ENCODE assay signal across 17 mouse cellular contexts in the genomic region with DNA sequence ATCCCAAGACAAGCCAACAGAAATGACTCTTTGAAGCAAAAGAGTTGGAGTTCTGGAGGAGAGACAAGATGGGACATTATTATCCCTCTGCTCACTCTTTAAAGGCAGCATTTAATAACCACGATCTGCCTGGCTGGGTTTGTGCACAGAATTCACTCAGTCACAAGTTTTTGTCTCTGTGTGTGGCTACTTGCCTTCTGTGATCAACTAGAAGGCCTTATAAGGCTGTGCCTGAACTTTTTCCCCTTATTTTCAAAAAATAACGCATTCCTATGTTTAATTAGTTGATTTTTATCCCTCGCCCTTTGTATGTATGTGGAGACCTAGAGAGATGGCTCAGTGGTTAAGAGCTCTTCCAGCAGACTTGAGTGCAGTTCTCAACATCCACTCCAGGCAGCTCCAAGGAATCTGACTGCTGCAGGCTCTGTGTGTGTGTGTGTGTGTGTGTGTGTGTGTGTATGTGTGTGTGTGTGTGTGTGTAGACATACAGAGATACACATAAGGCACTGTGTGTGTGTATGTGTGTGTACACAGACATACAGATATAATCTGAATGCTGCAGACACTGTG. TPM values are rescaled to one million over a fixed set of nuclear protein-coding genes. Genes with fewer than 3 reads are reported as not detected.
DNase-seq lines count a peak whose midpoint lies in the region; ATAC-seq and TF ChIP-seq lines count a peak whose summit lies in the region.
"Had no signal": no experiment of that assay in that cellular context is flagged by ENCODE, and none has a peak within 500 bp of the region (broad histone marks: within the 10 kb centered on the region; RNA-seq: fewer than 3 reads in every experiment).

No protein-coding gene starts in this region.

- TF ChIP-seq POLR2A in lung, adult 2 months (IDR thresholded peaks at IDR 0.05; ENCODE audit: borderline replicate concordance, extremely low read depth, low read depth, low read length) = no peak

- peak overlapping the region; percentile 18; the same call in 1 of the 2 replicates for H3K27ac ChIP-seq in forebrain, embryonic 14.5 days (ENCODE audit: low read depth, low read length)
- no peak overlapping the region for H3K27ac ChIP-seq in forebrain, postnatal 0 days (ENCODE audit: low read depth, low read length)
- H3K27ac ChIP-seq in hindbrain, embryonic 13.5 days = peak overlapping the region; percentile 48
- H3K27ac ChIP-seq in hindbrain, embryonic 11.5 days (ENCODE audit: low read depth, low read length) = no peak overlapping the region
- no peak overlapping the region for H3K27ac ChIP-seq in lung, postnatal 0 days (ENCODE audit: low read length)
- H3K27ac ChIP-seq in stomach, embryonic 15.5 days = peak overlapping the region; percentile 41; the same call in 1 of the 2 replicates
- H3K27ac ChIP-seq in liver, postnatal 0 days (ENCODE audit: low read depth) = no peak overlapping the region
- H3K27ac ChIP-seq: liver, embryonic 13.5 days; midbrain, embryonic 10.5 days had no signal

- H3K4me3 ChIP-seq in forebrain, embryonic 14.5 days (ENCODE audit: low read depth, low read length) = no peak overlapping the region
- no peak overlapping the region for H3K4me3 ChIP-seq in forebrain, postnatal 0 days (ENCODE audit: low read depth, low read length)
- no peak overlapping the region for H3K4me3 ChIP-seq in hindbrain, embryonic 13.5 days
- H3K4me3 ChIP-seq in hindbrain, embryonic 11.5 days (ENCODE audit: low read depth, low read length) = no peak overlapping the region
- H3K4me3 ChIP-seq in lung, postnatal 0 days (ENCODE audit: low read depth, low read length) = no peak overlapping the region
- no peak overlapping the region for H3K4me3 ChIP-seq in lung, adult 2 months (replicated peaks; ENCODE audit: extremely low read depth, low read depth, low read length)
- H3K4me3 ChIP-seq in stomach, embryonic 15.5 days (replicated peaks) = no peak overlapping the region
- H3K4me3 ChIP-seq in liver, postnatal 0 days (ENCODE audit: low read depth, low read length) = no peak overlapping the region
- H3K4me3 ChIP-seq: liver, embryonic 13.5 days; midbrain, embryonic 10.5 days; myocyte had no signal

- no peak for TF ChIP-seq EP300 in lung, postnatal 0 days (IDR thresholded peaks at IDR 0.05)
- no peak for TF ChIP-seq EP300 in liver, postnatal 0 days (IDR thresholded peaks at IDR 0.05; ENCODE audit: low read depth)

- no peaks in the 10 kb centered on the region for H3K36me3 ChIP-seq in forebrain, embryonic 14.5 days (ENCODE audit: control insufficient read depth, insufficient read depth, low read length)
- H3K36me3 ChIP-seq in forebrain, postnatal 0 days (ENCODE audit: insufficient read depth) = no peaks in the 10 kb centered on the region
- H3K36me3 ChIP-seq in hindbrain, embryonic 13.5 days = no peaks in the 10 kb centered on the region
- H3K36me3 ChIP-seq in hindbrain, embryonic 11.5 days (ENCODE audit: control insufficient read depth, insufficient read depth, low read length) = no peaks in the 10 kb centered on the region
- H3K36me3 ChIP-seq in lung, postnatal 0 days (ENCODE audit: insufficient read depth, low read length) = no peaks in the 10 kb centered on the region
- no peaks in the 10 kb centered on the region for H3K36me3 ChIP-seq in stomach, embryonic 15.5 days
- no peaks in the 10 kb centered on the region for H3K36me3 ChIP-seq in liver, postnatal 0 days (replicated peaks; ENCODE audit: insufficient read depth, low read length)
- H3K36me3 ChIP-seq: liver, embryonic 13.5 days; midbrain, embryonic 10.5 days had no signal

- no peak overlapping the region for H3K9ac ChIP-seq in forebrain, embryonic 14.5 days (ENCODE audit: low read length)
- no peak overlapping the region for H3K9ac ChIP-seq in forebrain, postnatal 0 days
- no peak overlapping the region for H3K9ac ChIP-seq in hindbrain, embryonic 13.5 days
- no peak overlapping the region for H3K9ac ChIP-seq in hindbrain, embryonic 11.5 days (ENCODE audit: low read depth, low read length)
- H3K9ac ChIP-seq in lung, postnatal 0 days (replicated peaks; ENCODE audit: low read depth) = no peak overlapping the region
- H3K9ac ChIP-seq in stomach, embryonic 15.5 days = no peak overlapping the region
- H3K9ac ChIP-seq in liver, postnatal 0 days (replicated peaks) = no peak overlapping the region
- H3K9ac ChIP-seq: liver, embryonic 13.5 days had no signal

- no peaks in the 10 kb centered on the region for H3K9me3 ChIP-seq in forebrain, embryonic 14.5 days (replicated peaks; ENCODE audit: control insufficient read depth, low read length)
- H3K9me3 ChIP-seq in forebrain, postnatal 0 days (ENCODE audit: low read length) = no peaks in the 10 kb centered on the region
- no peaks in the 10 kb centered on the region for H3K9me3 ChIP-seq in hindbrain, embryonic 13.5 days
- no peaks in the 10 kb centered on the region for H3K9me3 ChIP-seq in hindbrain, embryonic 11.5 days (ENCODE audit: control insufficient read depth, low read length)
- H3K9me3 ChIP-seq in lung, postnatal 0 days (ENCODE audit: low read length) = no peaks in the 10 kb centered on the region
- no peaks in the 10 kb centered on the region for H3K9me3 ChIP-seq in stomach, embryonic 15.5 days
- no peaks in the 10 kb centered on the region for H3K9me3 ChIP-seq in liver, postnatal 0 days (ENCODE audit: low read length)
- H3K9me3 ChIP-seq: liver, embryonic 13.5 days; midbrain, embryonic 10.5 days had no signal

- ATAC-seq in forebrain, embryonic 14.5 days = no peak
- ATAC-seq in forebrain, postnatal 0 days = no peak
- no peak for ATAC-seq in hindbrain, embryonic 13.5 days (ENCODE audit: low FRiP score)
- no peak for ATAC-seq in hindbrain, embryonic 11.5 days (ENCODE audit: low FRiP score)
- peak; percentile 63 for ATAC-seq in lung, postnatal 0 days
- no peak for ATAC-seq in stomach, embryonic 15.5 days (ENCODE audit: insufficient read depth, low FRiP score, low read depth)
- no peak for ATAC-seq in liver, postnatal 0 days

- no peak for DNase-seq in forebrain, embryonic 14.5 days (ENCODE audit: low spot score)
- DNase-seq in forebrain, postnatal 0 days = no peak
- DNase-seq in hindbrain, embryonic 11.5 days (ENCODE audit: low spot score) = no peak
- DNase-seq in lung, postnatal 0 days (ENCODE audit: low spot score) = peak; percentile 73
- DNase-seq in lung, adult 2 months = no peak
- DNase-seq in liver, postnatal 0 days = no peak
- DNase-seq: embryo, embryonic 11 days; liver, embryonic 13.5 days; thymus, postnatal 36 days had no signal

- no peak overlapping the region for H3K4me2 ChIP-seq in forebrain, embryonic 14.5 days (ENCODE audit: low read length)
- no peak overlapping the region for H3K4me2 ChIP-seq in forebrain, postnatal 0 days (ENCODE audit: low read depth)
- H3K4me2 ChIP-seq in hindbrain, embryonic 13.5 days = no peak overlapping the region
- no peak overlapping the region for H3K4me2 ChIP-seq in hindbrain, embryonic 11.5 days (replicated peaks; ENCODE audit: low read depth, low read length)
- H3K4me2 ChIP-seq in lung, postnatal 0 days (replicated peaks; ENCODE audit: low read depth, low read length) = no peak overlapping the region
- no peak overlapping the region for H3K4me2 ChIP-seq in stomach, embryonic 15.5 days
- no peak overlapping the region for H3K4me2 ChIP-seq in liver, postnatal 0 days (ENCODE audit: low read depth, low read length)
- H3K4me2 ChIP-seq: liver, embryonic 13.5 days had no signal

- WGBS in forebrain, embryonic 14.5 days = 67% methylated on average over 3 of the region's 3 CpGs
- WGBS in forebrain, postnatal 0 days = 52% methylated on average over 3 of the region's 3 CpGs
- 76% methylated on average over 3 of the region's 3 CpGs for WGBS in hindbrain, embryonic 13.5 days
- 86% methylated on average over 3 of the region's 3 CpGs for WGBS in hindbrain, embryonic 11.5 days
- WGBS in lung, postnatal 0 days = 33% methylated on average over 3 of the region's 3 CpGs
- WGBS in lung, adult 2 months = 42% methylated on average over 3 of the region's 3 CpGs
- WGBS in stomach, embryonic 15.5 days = 63% methylated on average over 3 of the region's 3 CpGs
- 82% methylated on average over 3 of the region's 3 CpGs for WGBS in liver, postnatal 0 days (ENCODE audit: insufficient replicate concordance)

- H3K4me1 ChIP-seq in forebrain, embryonic 14.5 days (ENCODE audit: control insufficient read depth, insufficient read depth, low read length) = peaks cover 7% of the 10 kb centered on the region; the same call in 1 of the 2 replicates
- 0 out of 2 replicates have a peak, but pooled peaks cover 5% of the 10 kb centered on the region for H3K4me1 ChIP-seq in forebrain, postnatal 0 days (ENCODE audit: insufficient read depth)
- peaks cover 30% of the 10 kb centered on the region for H3K4me1 ChIP-seq in hindbrain, embryonic 13.5 days (replicated peaks)
- no peaks in the 10 kb centered on the region for H3K4me1 ChIP-seq in hindbrain, embryonic 11.5 days (replicated peaks; ENCODE audit: control insufficient read depth, insufficient read depth, low read length)
- H3K4me1 ChIP-seq in lung, postnatal 0 days (ENCODE audit: insufficient read depth, low read depth, low read length) = peaks cover 21% of the 10 kb centered on the region; the same call in 1 of the 2 replicates
- H3K4me1 ChIP-seq in lung, adult 2 months (ENCODE audit: control insufficient read depth, insufficient read depth, low read length) = peaks cover 17% of the 10 kb centered on the region
- H3K4me1 ChIP-seq in stomach, embryonic 15.5 days = peaks cover 18% of the 10 kb centered on the region
- H3K4me1 ChIP-seq in liver, postnatal 0 days (ENCODE audit: insufficient read depth) = peaks cover 15% of the 10 kb centered on the region

- TF ChIP-seq CTCF in forebrain, postnatal 0 days (IDR thresholded peaks at IDR 0.05; ENCODE audit: low read depth) = no peak
- TF ChIP-seq CTCF in lung, postnatal 0 days (IDR thresholded peaks at IDR 0.05) = peak; percentile 18; the same call in 1 of the 2 replicates
- TF ChIP-seq CTCF in lung, adult 2 months (IDR thresholded peaks at IDR 0.05; ENCODE audit: insufficient read depth, low read length) = no peak
- TF ChIP-seq CTCF in liver, postnatal 0 days (IDR thresholded peaks at IDR 0.05; ENCODE audit: low read depth) = no peak

- H3K27me3 ChIP-seq in forebrain, embryonic 14.5 days (replicated peaks; ENCODE audit: control insufficient read depth, insufficient read depth, low read length) = no peaks in the 10 kb centered on the region
- H3K27me3 ChIP-seq in forebrain, postnatal 0 days (ENCODE audit: insufficient read depth, low read length) = no peaks in the 10 kb centered on the region
- no peaks in the 10 kb centered on the region for H3K27me3 ChIP-seq in hindbrain, embryonic 13.5 days
- no peaks in the 10 kb centered on the region for H3K27me3 ChIP-seq in hindbrain, embryonic 11.5 days (ENCODE audit: control insufficient read depth, insufficient read depth, low read length)
- no peaks in the 10 kb centered on the region for H3K27me3 ChIP-seq in lung, postnatal 0 days (replicated peaks; ENCODE audit: insufficient read depth, low read length)
- H3K27me3 ChIP-seq in stomach, embryonic 15.5 days (replicated peaks) = no peaks in the 10 kb centered on the region
- H3K27me3 ChIP-seq in liver, postnatal 0 days (ENCODE audit: insufficient read depth, low read length) = no peaks in the 10 kb centered on the region
- H3K27me3 ChIP-seq: liver, embryonic 13.5 days had no signal

RNA-seq across cellular contexts. Expression of gene Mlxip, which starts 37.8 kb away (rescaled TPM):
- 11.5 and 15.2 TPM in 2 replicates for polyA plus RNA-seq in forebrain, embryonic 14.5 days (2014; fragmentation: Nextera tagmentation; extraction: Ambion mirVana)
- 14.2 and 17.4 TPM in 2 replicates for total RNA-seq in forebrain, postnatal 0 days (2014; rRNA removed)
- 8.4 and 13.3 TPM in 2 replicates for polyA plus RNA-seq in forebrain, postnatal 0 days (2015; fragmentation: Nextera tagmentation; extraction: Ambion mirVana)
- polyA plus RNA-seq in hindbrain, embryonic 13.5 days (2015; fragmentation: Nextera tagmentation; extraction: Ambion mirVana) = 18.4 and 19.5 TPM in 2 replicates
- polyA plus RNA-seq in hindbrain, embryonic 11.5 days (2014; fragmentation: Nextera tagmentation; extraction: Ambion mirVana) = 16.8 and 18.2 TPM in 2 replicates
- polyA plus RNA-seq in lung, postnatal 0 days (2015; fragmentation: Nextera tagmentation; extraction: Ambion mirVana) = 11.2 and 11.5 TPM in 2 replicates
- polyA plus RNA-seq in lung, adult 2 months (2012; rRNA removed) = 61.2 and 75.4 TPM in 2 replicates
- polyA plus RNA-seq in stomach, embryonic 15.5 days (2015; fragmentation: Nextera tagmentation; extraction: Ambion mirVana) = 19.1 and 24.4 TPM in 2 replicates
- polyA plus RNA-seq in liver, postnatal 0 days (2015; fragmentation: Nextera tagmentation; extraction: Ambion mirVana) = 3.5 and 4.5 TPM in 2 replicates

RNA-seq across cellular contexts. Expression of gene Lrrc43, which starts 56.7 kb away (rescaled TPM):
- 0.31 and 0.48 TPM in 2 replicates for polyA plus RNA-seq in forebrain, embryonic 14.5 days (2014; fragmentation: Nextera tagmentation; extraction: Ambion mirVana)
- total RNA-seq in forebrain, postnatal 0 days (2014; rRNA removed) = 0.69 and 1.5 TPM in 2 replicates
- 0.62 and 1.3 TPM in 2 replicates for polyA plus RNA-seq in forebrain, postnatal 0 days (2015; fragmentation: Nextera tagmentation; extraction: Ambion mirVana)
- 0.16 and 0.22 TPM in 2 replicates for polyA plus RNA-seq in hindbrain, embryonic 13.5 days (2015; fragmentation: Nextera tagmentation; extraction: Ambion mirVana)
- 0.26 and 0.39 TPM in 2 replicates for polyA plus RNA-seq in hindbrain, embryonic 11.5 days (2014; fragmentation: Nextera tagmentation; extraction: Ambion mirVana)
- polyA plus RNA-seq in lung, postnatal 0 days (2015; fragmentation: Nextera tagmentation; extraction: Ambion mirVana) = 2.5 and 3.4 TPM in 2 replicates
- polyA plus RNA-seq in lung, adult 2 months (2012; rRNA removed) = 3.4 and 3.8 TPM in 2 replicates
- polyA plus RNA-seq in stomach, embryonic 15.5 days (2015; fragmentation: Nextera tagmentation; extraction: Ambion mirVana) = 0.06 TPM in 1 of 2 replicates, not detected in the other
- polyA plus RNA-seq in liver, postnatal 0 days (2015; fragmentation: Nextera tagmentation; extraction: Ambion mirVana) = not detected in 2 replicates
- total RNA-seq: gastrocnemius, adult 18-20 months had no signal
- polyA plus RNA-seq: liver, embryonic 13.5 days; midbrain, embryonic 10.5 days; myocyte had no signal

RNA-seq across cellular contexts. Expression of gene Il31, which starts 56.9 kb away (rescaled TPM):
- not detected in 2 replicates for polyA plus RNA-seq in forebrain, embryonic 14.5 days (2014; fragmentation: Nextera tagmentation; extraction: Ambion mirVana)
- total RNA-seq in forebrain, postnatal 0 days (2014; rRNA removed) = not detected in 2 replicates
- not detected in 2 replicates for polyA plus RNA-seq in forebrain, postnatal 0 days (2015; fragmentation: Nextera tagmentation; extraction: Ambion mirVana)
- polyA plus RNA-seq in hindbrain, embryonic 13.5 days (2015; fragmentation: Nextera tagmentation; extraction: Ambion mirVana) = not detected in 2 replicates
- not detected in 2 replicates for polyA plus RNA-seq in hindbrain, embryonic 11.5 days (2014; fragmentation: Nextera tagmentation; extraction: Ambion mirVana)
- not detected in 2 replicates for polyA plus RNA-seq in lung, postnatal 0 days (2015; fragmentation: Nextera tagmentation; extraction: Ambion mirVana)
- polyA plus RNA-seq in lung, adult 2 months (2012; rRNA removed) = not detected in 2 replicates
- not detected in 2 replicates for polyA plus RNA-seq in stomach, embryonic 15.5 days (2015; fragmentation: Nextera tagmentation; extraction: Ambion mirVana)
- not detected in 2 replicates for polyA plus RNA-seq in liver, postnatal 0 days (2015; fragmentation: Nextera tagmentation; extraction: Ambion mirVana)
- total RNA-seq: gastrocnemius, adult 18-20 months; layer of hippocampus, adult 8-10 months; left cerebral cortex, postnatal 14 days had no signal
- polyA plus RNA-seq: cerebellum, adult 2 months; liver, embryonic 13.5 days; midbrain, embryonic 10.5 days; myocyte had no signal

Comparison
In these comparisons a context has a peak if more than half of its experiments do, and no peak if none do; other contexts are left out.
1. H3K27ac ChIP-seq: peak in forebrain, embryonic 14.5 days (single experiment), hindbrain, embryonic 13.5 days (single experiment) and stomach, embryonic 15.5 days (single experiment); none in forebrain, postnatal 0 days (single experiment), hindbrain, embryonic 11.5 days (single experiment), lung, postnatal 0 days (single experiment) and liver, postnatal 0 days (single experiment).